Mouse (Mus musculus) cortical plate, adult 2 months (tissue): ENCODE measurements around the gene Sept7.

Source experiments
- CTCF ChIP-seq: fragments of 200-500 bp; IDR thresholded peaks from 2 replicates; pipeline ENCODE4 v1.5.1; 2011; ENCODE audit warnings: mild to moderate bottlenecking, control low read depth, low read length; ENCODE audit not compliant: insufficient read depth; ENCODE audit errors: extremely low read depth
- POLR2A ChIP-seq: fragments of 200-500 bp; IDR thresholded peaks from 2 replicates; pipeline ENCODE4 v1.6.1; 2011; ENCODE audit warnings: mild to moderate bottlenecking, low read length, control low read depth; ENCODE audit not compliant: insufficient read depth; ENCODE audit errors: extremely low read depth

DNA sequence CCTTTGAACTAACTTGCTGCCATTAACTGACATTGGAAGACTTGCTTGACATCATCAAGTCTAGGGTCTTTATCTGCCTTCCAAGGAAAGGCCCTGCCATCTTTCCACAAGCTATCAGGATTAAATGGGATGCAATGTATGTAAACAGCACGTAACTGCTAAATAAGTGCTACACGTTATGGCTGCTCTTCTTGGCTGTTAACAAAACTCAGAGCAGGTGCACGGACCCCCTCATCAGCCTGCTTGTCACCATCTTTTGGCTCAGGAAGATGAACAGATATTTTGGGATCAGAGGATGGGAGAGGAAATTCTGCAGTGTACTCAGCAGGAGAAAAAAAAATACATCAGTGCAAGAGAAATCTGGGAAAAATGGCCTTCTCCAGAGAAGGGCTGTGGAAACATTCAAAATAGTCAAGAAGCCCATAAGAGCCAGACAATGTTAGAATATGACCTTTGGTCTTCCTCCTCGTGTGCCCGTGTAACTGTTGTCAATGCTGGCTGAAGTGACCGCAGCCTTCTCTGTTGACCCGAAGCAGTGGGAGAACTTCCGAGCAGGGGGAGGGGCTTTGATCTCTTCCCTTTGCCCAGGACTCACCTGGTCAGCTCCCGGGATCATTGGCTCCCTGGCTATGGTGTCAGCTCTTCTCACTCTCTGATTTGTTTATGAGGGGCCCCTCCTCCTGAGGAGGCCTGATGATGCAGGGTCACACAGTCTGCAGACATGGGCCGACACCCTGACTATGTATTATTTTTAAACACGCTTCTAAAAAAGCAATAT, 76.9 kb downstream of the Sept7 start:
- no peak for TF ChIP-seq POLR2A
- TF ChIP-seq CTCF: no peak
